Mouse (Mus musculus) liver, adult 2 months (tissue): ENCODE data around the gene Maml3. TPM values are rescaled to one million over a fixed set of nuclear protein-coding genes. Genes with fewer than 3 reads are reported as not detected.

ENCODE experiments used
- DNase-seq: peaks from one replicate; pipeline ENCODE4 v3.0.0-alpha.2; 2011; ENCODE audit warnings: low read depth, low spot score; ENCODE audit errors: extremely low read depth
- H3K27ac ChIP-seq: fragments of 200-500 bp; replicated peaks from 2 replicates; pipeline ENCODE4 v1.5.1; 2012; ENCODE audit warnings: low read depth, mild to moderate bottlenecking, control low read depth, inconsistent platforms, low read length; ENCODE audit not compliant: insufficient read depth
- H3K27me3 ChIP-seq: fragments of 200-500 bp; 2 replicates; pipeline ENCODE4 v1.6.1; 2012; ENCODE audit warnings: mild to moderate bottlenecking, moderate library complexity, low read length, inconsistent platforms; ENCODE audit not compliant: control insufficient read depth, insufficient read depth
- H3K36me3 ChIP-seq: fragments of 200-500 bp; 2 replicates; pipeline ENCODE4 v1.6.1; 2012; ENCODE audit warnings: low read length, inconsistent platforms; ENCODE audit not compliant: control insufficient read depth, insufficient read depth
- H3K4me1 ChIP-seq: fragments of 200-500 bp; 2 replicates; pipeline ENCODE4 v1.6.1; 2011; ENCODE audit warnings: low read length; ENCODE audit not compliant: control insufficient read depth, insufficient read depth
- H3K4me3 ChIP-seq: fragments of 200-500 bp; 2 replicates; pipeline ENCODE4 v1.5.1; 2011; ENCODE audit warnings: low read depth, mild to moderate bottlenecking, control low read depth, low read length, moderate library complexity; ENCODE audit not compliant: insufficient read depth
- H3K79me2 ChIP-seq: fragments of 200-500 bp; 2 replicates; pipeline ENCODE4 v1.6.1; 2012; ENCODE audit warnings: inconsistent platforms, mild to moderate bottlenecking, low read length, moderate library complexity; ENCODE audit not compliant: control insufficient read depth, insufficient read depth
- H3K9ac ChIP-seq: fragments of 200-500 bp; 2 replicates; pipeline ENCODE4 v1.6.1; 2012; ENCODE audit warnings: low read depth, mild to moderate bottlenecking, control low read depth, inconsistent platforms, low read length
- CTCF ChIP-seq: fragments of 200-500 bp; IDR thresholded peaks from 2 replicates; pipeline ENCODE4 v1.5.1; 2011; ENCODE audit warnings: low read depth, low read length, control low read depth
- POLR2A ChIP-seq: fragments of 200-500 bp; IDR thresholded peaks from 2 replicates; pipeline ENCODE4 v1.6.1; 2011; ENCODE audit warnings: low read length, control low read depth; ENCODE audit not compliant: insufficient read depth; ENCODE audit errors: extremely low read depth
- WGBS: fragments of 180-500 bp; shearing (Covaris S2); methylation state at CpG from one replicate; pipeline ENCODE4 v1.1.7; 2018; 5-methylcytosine and 5-hydroxymethylcytosine counted together
- polyA plus RNA-seq: library from polyadenylated mRNA; depleted of rRNA; stranded (reverse); fragments of >200 nt; gene quantifications from 2 replicates; pipeline ENCODE4 v1.2.3, GENCODE M21; 2012; rRNA removed
- total RNA-seq: library from RNA; depleted of rRNA; stranded (reverse); fragments of >200 nt; gene quantifications from 2 replicates; pipeline ENCODE4 v1.2.3, GENCODE M21; 2014; rRNA removed

The Maml3 gene
- total RNA-seq, result 0.92 and 1.3 TPM in 2 replicates
- 0.34 and 0.64 TPM in 2 replicates for polyA plus RNA-seq

- Histone ChIP-seq H3K9ac (peak within 1 kb of the TSS; percentile 91), H3K4me1 (peaks cover 3% of the 10 kb centered on the region; the same call in 1 of the 2 replicates), H3K4me3 (peak within 1 kb of the TSS; percentile 87), H3K36me3 (no peaks in the 10 kb centered on the region), H3K27ac (peak within 1 kb of the TSS; percentile 32), H3K27me3 (no peaks in the 10 kb centered on the region), H3K79me2 (no peaks in the 10 kb centered on the region)
- TF ChIP-seq CTCF (no peak), POLR2A (peak; percentile 48; the same call in 1 of the 2 replicates)
- under 1% methylated on average over 48 of the region's 49 CpGs for WGBS
- peak; percentile 61 for DNase-seq
Observed at GRCm38 (mm10) chr3:52104636-52105151, at the start of gene Maml3. Gene Maml3, minus strand, starts transcription at chr3:52105076.

- no peak overlapping the region for H3K4me3 ChIP-seq
- no peaks in the 10 kb centered on the region for H3K36me3 ChIP-seq
- H3K27ac ChIP-seq, result no peak overlapping the region
- H3K27me3 ChIP-seq, result no peaks in the 10 kb centered on the region
- no peak for TF ChIP-seq POLR2A
- TF ChIP-seq CTCF, result no peak
- H3K79me2 ChIP-seq, result no peaks in the 10 kb centered on the region
- 53% methylated on average over 3 of the region's 3 CpGs for WGBS
- H3K4me1 ChIP-seq, result no peaks in the 10 kb centered on the region
- no peak for DNase-seq
- H3K9ac ChIP-seq, result no peak overlapping the region
Observed at GRCm38 (mm10) chr3:52151155-52151554, 46.3 kb upstream of the Maml3 start.

- Histone ChIP-seq H3K4me1 (no peaks in the 10 kb centered on the region), H3K27ac (no peak overlapping the region), H3K9ac (no peak overlapping the region), H3K79me2 (no peaks in the 10 kb centered on the region), H3K27me3 (no peaks in the 10 kb centered on the region), H3K36me3 (no peaks in the 10 kb centered on the region), H3K4me3 (no peak overlapping the region)
- TF ChIP-seq CTCF (no peak), POLR2A (no peak)
- peak; percentile 10 for DNase-seq
- 58% methylated on average over 4 of the region's 4 CpGs for WGBS
Observed at GRCm38 (mm10) chr3:52148301-52148700, 43.4 kb upstream of the Maml3 start.

- no peak overlapping the region for H3K9ac ChIP-seq
- H3K4me1 ChIP-seq, result no peaks in the 10 kb centered on the region
- TF ChIP-seq CTCF, result no peak
- TF ChIP-seq POLR2A, result no peak
- H3K4me3 ChIP-seq, result no peak overlapping the region
- H3K36me3 ChIP-seq, result no peaks in the 10 kb centered on the region
- H3K27me3 ChIP-seq, result no peaks in the 10 kb centered on the region
- no peaks in the 10 kb centered on the region for H3K79me2 ChIP-seq
- no peak for DNase-seq
- H3K27ac ChIP-seq, result no peak overlapping the region
- WGBS, result 84% methylated on average over 12 of the region's 12 CpGs
Observed at GRCm38 (mm10) chr3:52144776-52145460, 40.0 kb upstream of the Maml3 start.

GRCm38 (mm10) chr3:52143017-52143416, 38.1 kb upstream of the Maml3 start:
- no peaks in the 10 kb centered on the region for H3K36me3 ChIP-seq
- H3K79me2 ChIP-seq, result no peaks in the 10 kb centered on the region
- no peaks in the 10 kb centered on the region for H3K27me3 ChIP-seq
- DNase-seq, result no peak
- no peak overlapping the region for H3K27ac ChIP-seq
- no peaks in the 10 kb centered on the region for H3K4me1 ChIP-seq
- TF ChIP-seq POLR2A (no peak), CTCF (no peak)
- H3K9ac ChIP-seq, result no peak overlapping the region
- H3K4me3 ChIP-seq, result no peak overlapping the region
- 91% methylated on average over 7 of the region's 7 CpGs for WGBS

- WGBS, result 67% methylated on average over 16 of the region's 16 CpGs
- Histone ChIP-seq H3K79me2 (no peaks in the 10 kb centered on the region), H3K27ac (no peak overlapping the region), H3K9ac (no peak overlapping the region), H3K4me1 (no peaks in the 10 kb centered on the region), H3K27me3 (no peaks in the 10 kb centered on the region), H3K4me3 (no peak overlapping the region), H3K36me3 (no peaks in the 10 kb centered on the region)
- no peak for DNase-seq
- TF ChIP-seq POLR2A (no peak), CTCF (no peak)
Observed at GRCm38 (mm10) chr3:52140162-52140561, 35.3 kb upstream of the Maml3 start.
